13 mouse cellular contexts compared by ENCODE assay signal in the genomic region with DNA sequence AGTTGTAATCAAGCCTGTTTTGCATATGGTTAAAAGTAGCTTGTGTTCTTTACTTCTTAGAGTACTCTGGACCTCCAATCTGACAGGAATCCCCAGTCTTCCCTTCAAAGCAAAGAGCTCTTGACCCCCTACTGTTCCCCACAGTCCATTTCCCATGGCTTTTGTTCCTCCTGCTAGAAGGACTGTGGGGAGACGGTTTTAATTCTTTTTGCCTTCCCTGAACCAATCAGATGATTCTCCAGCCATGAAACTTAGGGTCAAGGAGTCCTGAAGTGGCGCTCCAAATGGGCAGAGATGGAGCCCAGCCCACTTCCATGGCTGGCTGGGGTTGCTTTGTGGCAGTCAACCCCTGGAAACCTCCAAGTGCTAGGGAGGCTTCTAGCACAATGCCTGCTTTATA. TPM values are rescaled to one million over a fixed set of nuclear protein-coding genes. Genes with fewer than 3 reads are reported as not detected.
DNase-seq lines count a peak whose midpoint lies in the region; ATAC-seq lines count a peak whose summit lies in the region.
"Had no signal": no experiment of that assay in that cellular context is flagged by ENCODE, and none has a peak within 500 bp of the region (broad histone marks: within the 10 kb centered on the region; RNA-seq: fewer than 3 reads in every experiment).

No protein-coding gene starts in this region.

- H3K9me3 ChIP-seq in embryonic facial prominence, embryonic 11.5 days (replicated peaks; ENCODE audit: control insufficient read depth, low read length), result no peaks in the 10 kb centered on the region
- H3K9me3 ChIP-seq in limb, embryonic 15.5 days, result no peaks in the 10 kb centered on the region

- H3K27ac ChIP-seq in embryonic facial prominence, embryonic 11.5 days (replicated peaks; ENCODE audit: low read depth, low read length), result 0 out of 2 replicates have a peak overlapping the region, but pooled peaks have one; percentile 2
- peak overlapping the region; percentile 44; the same call in 1 of the 2 replicates for H3K27ac ChIP-seq in limb, embryonic 15.5 days
- H3K27ac ChIP-seq: left cerebral cortex, adult 2 months had no signal

- H3K4me2 ChIP-seq in embryonic facial prominence, embryonic 11.5 days (ENCODE audit: low read depth, low read length), result no peak overlapping the region
- no peak overlapping the region for H3K4me2 ChIP-seq in limb, embryonic 15.5 days

- H3K27me3 ChIP-seq in embryonic facial prominence, embryonic 11.5 days (ENCODE audit: control insufficient read depth, insufficient read depth, low read length), result no peaks in the 10 kb centered on the region
- no peaks in the 10 kb centered on the region for H3K27me3 ChIP-seq in limb, embryonic 15.5 days

- no peak overlapping the region for H3K9ac ChIP-seq in embryonic facial prominence, embryonic 11.5 days (replicated peaks; ENCODE audit: low read length)
- no peak overlapping the region for H3K9ac ChIP-seq in limb, embryonic 15.5 days
- H3K9ac ChIP-seq: liver, postnatal 0 days had no signal

- intact Hi-C loops in heart, postnatal 14 days (cut with DNase I), result no loop called here

- WGBS in embryonic facial prominence, embryonic 11.5 days, result 12% methylated on average over 2 of the region's 2 CpGs
- 41% methylated on average over 2 of the region's 2 CpGs for whole genome bisulfite sequencing in limb, embryonic 15.5 days

- peak; percentile 38 to 42 for DNase-seq in lung, adult 18-20 months
- no peak for DNase-seq in lung, postnatal 4 days
- DNase-seq in ZHBTc4 (ENCODE audit: low read depth, low spot score), result peak; percentile 68
- DNase-seq in embryonic facial prominence, embryonic 11.5 days (ENCODE audit: low spot score), result peak; percentile 49
- DNase-seq in heart, postnatal 14 days, result no peak
- DNase-seq: cerebellum, postnatal 25 days; heart, adult 18-20 months; liver, postnatal 0 days; right cerebral cortex, postnatal 14 days; thymus, postnatal 4 days had no signal

- ATAC-seq in embryonic facial prominence, embryonic 11.5 days (replicated peaks; ENCODE audit: insufficient number of reproducible peaks, low FRiP score, low TSS enrichment, low read depth), result peak; percentile 34; the same call in 1 of the 2 replicates
- ATAC-seq in limb, embryonic 15.5 days (ENCODE audit: insufficient number of reproducible peaks, low FRiP score, low TSS enrichment, low read depth), result no peak
- ATAC-seq in monocyte, adult 5-6 weeks (replicated peaks; ENCODE audit: insufficient number of reproducible peaks, low FRiP score, low TSS enrichment, poor library complexity, severe bottlenecking), result no peak
- ATAC-seq: liver, postnatal 0 days had no signal

- H3K4me3 ChIP-seq in embryonic facial prominence, embryonic 11.5 days (ENCODE audit: low read depth, low read length), result no peak overlapping the region
- H3K4me3 ChIP-seq in limb, embryonic 15.5 days, result no peak overlapping the region
- H3K4me3 ChIP-seq: left cerebral cortex, adult 2 months had no signal

- no peaks in the 10 kb centered on the region; the same call in none of the 2 replicates for H3K4me1 ChIP-seq in embryonic facial prominence, embryonic 11.5 days (ENCODE audit: control insufficient read depth, insufficient read depth, low read length)
- peaks cover 30% of the 10 kb centered on the region for H3K4me1 ChIP-seq in limb, embryonic 15.5 days

- H3K36me3 ChIP-seq in embryonic facial prominence, embryonic 11.5 days (replicated peaks; ENCODE audit: control insufficient read depth, insufficient read depth, low read depth, low read length), result no peaks in the 10 kb centered on the region
- no peaks in the 10 kb centered on the region for H3K36me3 ChIP-seq in limb, embryonic 15.5 days

RNA-seq across cellular contexts. Expression of gene Boc, which starts 42.5 kb away (rescaled TPM):
- polyA plus RNA-seq in embryonic facial prominence, embryonic 11.5 days (2014; fragmentation: Nextera tagmentation; extraction: Ambion mirVana), result 19.5 and 20.7 TPM in 2 replicates
- polyA plus RNA-seq in limb, embryonic 15.5 days (2015; fragmentation: Nextera tagmentation; extraction: Ambion mirVana), result 56.1 and 57.6 TPM in 2 replicates
- not detected in 3 replicates for total RNA-seq in monocyte, adult 5-6 weeks (2017)
- 1 to 10 TPM; 7.1 to 8.6 TPM for total RNA-seq in heart, postnatal 14 days (2021)

Comparison
In these comparisons a context has a peak if more than half of its experiments do, and no peak if none do; other contexts are left out.
1. DNase-seq: peak in lung, adult 18-20 months (2 of 2), ZHBTc4 (single experiment) and embryonic facial prominence, embryonic 11.5 days (single experiment); none in lung, postnatal 4 days (0 of 2) and heart, postnatal 14 days (0 of 2).